Mouse (Mus musculus) liver, postnatal 0 days (tissue): ENCODE results near the gene Gm3252. TPM values are rescaled to one million over a fixed set of nuclear protein-coding genes. Genes with fewer than 3 reads are reported as not detected.
"Not testable (repeated sequence)": the region's sequence is repeated elsewhere in the genome, so short reads cannot be mapped to it uniquely, and the experiment has no call there.

Experiments used
- ATAC-seq: fragments of 200-750 bp; cut with Nextera tagmentation; 2 replicates; pipeline ENCODE4 v1.8.0; 2017; ENCODE audit warnings: mild to moderate bottlenecking, moderate library complexity
- DNase-seq: peaks from one replicate; pipeline ENCODE4 v3.0.0-alpha.2; 2016
- H3K27ac ChIP-seq: fragments of 300-500 bp; sonication (generic); 2 replicates; pipeline ENCODE4 v1.5.1; 2014; ENCODE audit warnings: antibody characterized with exemption, moderate library complexity, mild to moderate bottlenecking, low read depth
- H3K27me3 ChIP-seq: fragments of 300-500 bp; sonication (generic); 2 replicates; pipeline ENCODE4 v1.6.1; 2014; ENCODE audit warnings: low read length, control low read depth, mixed read lengths; ENCODE audit not compliant: insufficient read depth
- H3K36me3 ChIP-seq: fragments of 300-500 bp; sonication (generic); replicated peaks from 2 replicates; pipeline ENCODE4 v1.6.1; 2014; ENCODE audit warnings: mild to moderate bottlenecking, control low read depth, low read length, moderate library complexity, mixed read lengths; ENCODE audit not compliant: insufficient read depth
- H3K4me1 ChIP-seq: fragments of 300-500 bp; sonication (generic); 2 replicates; pipeline ENCODE4 v1.6.1; 2014; ENCODE audit warnings: antibody characterized with exemption, mild to moderate bottlenecking, control low read depth; ENCODE audit not compliant: insufficient read depth
- H3K4me2 ChIP-seq: fragments of 300-500 bp; sonication (generic); 2 replicates; pipeline ENCODE4 v1.6.1; 2014; ENCODE audit warnings: low read depth, mild to moderate bottlenecking, low read length, moderate library complexity, mixed read lengths
- H3K4me3 ChIP-seq: fragments of 300-500 bp; sonication (generic); 2 replicates; pipeline ENCODE4 v1.5.1; 2014; ENCODE audit warnings: low read depth, low read length
- H3K9ac ChIP-seq: fragments of 300-500 bp; sonication (generic); replicated peaks from 2 replicates; pipeline ENCODE4 v1.6.1; 2014; ENCODE audit warnings: mild to moderate bottlenecking, moderate library complexity
- H3K9me3 ChIP-seq: fragments of 300-500 bp; sonication (generic); 2 replicates; pipeline ENCODE4 v1.6.1; 2016; ENCODE audit warnings: mild to moderate bottlenecking, control low read depth, low read length, mixed read lengths
- WGBS: fragments of 180-500 bp; shearing (Covaris S2); extraction: QIAGEN DNeasy Blood & Tissue Kit; methylation state at CpG from one replicate; pipeline ENCODE4 v1.1.7; 2014; ENCODE audit not compliant: insufficient replicate concordance; 5-methylcytosine and 5-hydroxymethylcytosine counted together
- polyA plus RNA-seq: library from polyadenylated mRNA; unstranded; fragments of >200 nt; fragmentation: Nextera tagmentation; extraction: Ambion mirVana; gene quantifications from 2 replicates; pipeline ENCODE4 v1.2.1, GENCODE M21; 2015

Gene Gm3252
- not detected in 2 replicates for polyA plus RNA-seq

DNA sequence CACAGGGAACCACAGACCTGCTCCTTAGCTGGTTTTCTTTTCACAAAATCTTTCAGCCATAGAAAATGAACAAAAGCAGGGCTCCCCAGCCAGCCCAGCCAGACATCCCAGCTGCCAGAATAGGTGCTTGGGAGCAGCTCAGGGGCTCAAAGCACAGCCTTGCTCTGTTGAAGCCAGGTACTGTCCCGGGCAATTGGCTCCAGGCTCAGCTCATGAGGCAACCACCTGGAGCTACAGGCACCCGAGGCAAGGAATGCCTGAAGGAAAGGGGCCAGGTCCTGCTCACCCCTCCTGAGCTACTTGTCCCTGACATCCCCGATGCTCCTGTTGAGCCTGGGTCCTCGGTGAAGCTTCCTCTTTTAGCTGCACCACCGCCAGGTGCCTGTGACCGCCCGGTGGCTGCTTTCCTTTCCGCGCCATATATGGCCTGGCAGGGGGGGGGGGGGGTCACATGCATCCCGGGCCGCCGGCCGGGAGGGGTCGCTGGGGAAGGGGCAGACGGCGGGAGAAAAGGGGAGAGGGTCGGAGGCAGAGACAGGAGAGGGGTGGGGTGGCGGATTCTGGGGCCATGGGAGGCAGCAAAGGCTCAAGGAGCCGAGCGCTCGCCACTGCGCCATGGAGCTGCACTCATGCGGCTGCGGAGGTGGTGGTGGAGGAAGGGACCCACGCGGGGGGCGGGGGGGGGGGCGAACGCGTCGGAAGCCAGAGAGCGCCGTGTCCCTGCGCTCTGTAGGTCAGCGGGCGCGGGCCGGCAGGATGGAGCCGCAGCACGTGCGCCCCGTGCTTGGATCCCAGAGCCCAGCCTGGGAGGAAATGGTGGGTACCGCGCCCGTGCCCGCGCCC lies at the start of gene Gm3252:
Gm3252 (plus strand) TSS at position 738 of the 843 bp plus-strand sequence.
- not testable (repeated sequence) for H3K36me3 ChIP-seq, H3K27me3 ChIP-seq, H3K4me3 ChIP-seq, H3K9me3 ChIP-seq, H3K4me2 ChIP-seq, ATAC-seq, H3K9ac ChIP-seq, H3K4me1 ChIP-seq, H3K27ac ChIP-seq, DNase-seq
- 6% methylated on average over 2 of the region's 47 CpGs for WGBS

DNA sequence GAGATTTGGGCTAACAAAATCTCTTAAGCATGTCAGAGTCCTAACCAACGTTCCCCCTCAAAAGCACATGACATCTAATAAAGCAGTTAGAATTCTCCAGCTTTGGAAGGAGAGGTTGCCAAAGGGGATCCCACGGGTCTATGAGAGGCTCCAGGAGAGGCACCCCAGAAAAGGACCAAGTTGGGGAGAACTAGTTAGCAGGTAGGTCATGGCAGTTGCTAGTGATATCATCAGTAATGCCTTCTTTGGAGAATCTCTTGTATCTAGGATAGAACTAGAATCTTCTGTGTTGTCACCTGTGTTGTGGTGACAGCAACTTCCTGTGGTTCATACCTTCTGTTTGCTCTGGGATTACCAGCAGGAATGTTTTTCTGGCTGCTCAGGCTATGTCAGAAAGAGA lies 17.6 kb upstream of the Gm3252 start, which contains the start of gene Gm7876:
Gm7876 (plus strand) TSS at position 301 of the 400 bp plus-strand sequence.
- H3K9ac ChIP-seq, H3K4me3 ChIP-seq, H3K4me2 ChIP-seq, H3K27ac ChIP-seq, ATAC-seq, H3K27me3 ChIP-seq, DNase-seq, H3K4me1 ChIP-seq, H3K36me3 ChIP-seq, H3K9me3 ChIP-seq: not testable (repeated sequence)
- WGBS, result 63% methylated on average over 1 of the region's 2 CpGs

DNA sequence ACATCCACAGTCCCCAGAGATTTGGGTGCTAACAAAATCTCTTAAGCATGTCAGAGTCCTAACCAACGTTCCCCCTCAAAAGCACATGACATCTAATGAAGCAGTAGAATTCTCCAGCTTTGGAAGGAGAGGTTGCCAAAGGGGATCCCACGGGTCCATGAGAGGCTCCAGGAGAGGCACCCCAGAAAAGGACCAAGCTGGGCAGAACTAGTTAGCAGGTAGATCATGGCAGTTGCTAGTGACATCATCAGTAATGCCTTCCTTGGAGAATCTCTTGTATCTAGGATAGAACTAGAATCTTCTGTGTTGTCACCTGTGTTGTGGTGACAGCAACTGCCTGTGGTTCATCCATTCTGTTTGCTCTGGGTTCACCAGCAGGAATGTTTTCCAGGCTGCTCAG lies 49.5 kb downstream of the Gm3252 start, which contains the start of gene Gm9602:
Gm9602 (plus strand) TSS at position 301 of the 400 bp plus-strand sequence.
- ATAC-seq, result not testable (repeated sequence)

More for the DNA sequence above, 49.5 kb downstream of the Gm3252 start, which contains the start of gene Gm9602:
- not testable (repeated sequence) for H3K9ac ChIP-seq, DNase-seq, H3K9me3 ChIP-seq, H3K4me2 ChIP-seq, H3K27me3 ChIP-seq, H3K36me3 ChIP-seq, H3K4me3 ChIP-seq, H3K27ac ChIP-seq, H3K4me1 ChIP-seq
- no CpG with 5 or more reads among the region's 2 CpGs for WGBS

Other genes starting within 250 kb of the Gm3252 start
- not detected in 2 replicates for gene Gm3182, start 245.0 kb upstream of the Gm3252 start, polyA plus RNA-seq
- gene Gm3047, start 171.4 kb upstream of the Gm3252 start, polyA plus RNA-seq, result not detected in 2 replicates
- gene Gm8159, start 94.4 kb upstream of the Gm3252 start, polyA plus RNA-seq, result not detected in 2 replicates
- gene Gm3239, start 62.6 kb upstream of the Gm3252 start, polyA plus RNA-seq, result not detected in 2 replicates
- not detected in 2 replicates for gene Gm7876, start 17.5 kb upstream of the Gm3252 start, polyA plus RNA-seq
- not detected in 2 replicates for gene Gm9602, start 49.6 kb downstream of the Gm3252 start, polyA plus RNA-seq
- not detected in 2 replicates for gene Gm3269, start 111.3 kb downstream of the Gm3252 start, polyA plus RNA-seq
- gene Gm3264, start 128.8 kb downstream of the Gm3252 start, polyA plus RNA-seq, result not detected in 2 replicates
- gene Gm3278, start 165.6 kb downstream of the Gm3252 start, polyA plus RNA-seq, result not detected in 2 replicates